Mouse (Mus musculus): ENCODE data around the gene Wdr74.

DNA sequence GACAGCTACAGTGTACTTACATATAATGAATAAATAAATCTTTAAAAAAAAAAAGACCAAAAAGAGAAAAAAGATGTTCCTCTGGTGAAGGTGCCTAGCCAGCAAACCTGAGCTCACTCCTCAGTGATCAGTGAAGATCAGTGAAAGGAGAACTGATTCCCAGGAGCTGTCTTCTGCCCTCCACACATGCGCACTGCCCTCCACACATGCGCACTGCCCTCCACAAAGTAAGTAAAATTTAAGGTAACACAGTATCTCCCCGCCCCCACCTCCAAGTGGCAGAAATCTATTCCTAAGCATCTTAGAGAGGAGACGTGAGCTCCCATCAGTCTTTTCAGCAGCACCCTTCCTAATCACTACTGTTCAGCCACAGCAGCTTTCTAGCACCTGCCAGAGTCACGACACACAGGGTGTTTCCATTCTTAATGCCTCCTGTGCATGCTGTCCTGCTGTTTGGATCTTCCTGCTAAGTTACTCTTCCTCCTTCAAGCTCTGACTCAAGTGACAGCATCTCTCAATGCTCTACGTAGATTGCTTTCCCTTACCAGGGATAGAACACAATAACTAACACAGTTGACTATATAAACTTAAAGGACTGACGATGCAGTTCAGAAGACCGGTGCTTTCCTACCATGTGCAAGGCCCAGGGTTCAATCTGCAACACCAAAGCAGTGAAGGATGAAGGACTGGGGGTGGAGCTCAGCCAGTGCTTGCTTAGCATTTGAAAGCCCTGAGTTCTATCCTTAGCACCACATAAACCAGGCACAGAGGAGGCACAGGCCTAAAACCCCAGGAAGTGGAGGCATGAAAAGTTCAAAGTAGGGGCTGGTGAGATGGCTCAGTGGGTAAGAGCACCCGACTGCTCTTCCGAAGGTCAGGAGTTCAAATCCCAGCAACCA lies 19.5 kb upstream of the Wdr74 start:
- no peak for TF ChIP-seq POLR2A (IDR thresholded peaks at IDR 0.05; ENCODE audit: low read depth, low read length)
- TF ChIP-seq CTCF (conservative IDR thresholded peaks at IDR 0.05; ENCODE audit: insufficient read depth, insufficient read length, low read depth, low read length) = no peak
